Mouse (Mus musculus) retina, postnatal 1 day (tissue): ENCODE results near the gene Catip.
A peak's percentile ranks its signal among the peaks of the same experiment; 100 is the strongest.

Experiments used
- DNase-seq: peaks from one replicate; pipeline ENCODE4 v3.0.0-alpha.2; 2012

Gene Catip

GRCm38 (mm10) chr1:74404206-74404605 is 42.3 kb downstream of the Catip start:
- no peak for DNase-seq

GRCm38 (mm10) chr1:74408589-74409504 is 46.9 kb downstream of the Catip start, which contains the start of gene Vil1:
TSS of gene Vil1 (plus strand) at chr1:74409376.
- DNase-seq = no peak

DNA sequence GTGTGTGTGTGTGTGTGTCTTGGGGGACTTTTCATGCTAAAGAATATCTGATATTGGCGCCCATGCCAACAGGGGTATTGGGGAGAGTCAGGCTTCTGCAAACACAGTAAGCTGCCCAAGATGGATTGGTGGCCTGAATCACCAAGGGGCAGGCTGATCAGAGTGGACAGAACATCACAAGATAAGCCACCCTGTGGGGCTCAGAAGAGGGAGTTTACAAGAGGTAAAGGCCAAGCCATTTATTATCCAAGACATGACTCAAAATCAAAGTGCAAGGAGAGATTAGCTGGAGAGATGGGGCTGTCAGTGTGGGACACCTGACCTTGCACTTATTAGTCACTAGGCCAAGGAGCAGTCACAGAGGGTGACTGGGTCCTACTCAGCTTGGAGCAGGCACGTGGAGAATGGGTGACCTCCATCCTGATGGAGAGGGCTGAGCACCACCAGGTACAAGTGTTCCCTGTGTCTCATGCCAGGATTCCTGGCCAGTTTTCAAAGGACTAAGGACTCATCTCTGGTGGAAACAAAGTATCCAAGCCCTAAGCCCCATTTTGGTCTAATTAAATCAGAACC is 49.9 kb downstream of the Catip start:
- no peak for DNase-seq

DNA sequence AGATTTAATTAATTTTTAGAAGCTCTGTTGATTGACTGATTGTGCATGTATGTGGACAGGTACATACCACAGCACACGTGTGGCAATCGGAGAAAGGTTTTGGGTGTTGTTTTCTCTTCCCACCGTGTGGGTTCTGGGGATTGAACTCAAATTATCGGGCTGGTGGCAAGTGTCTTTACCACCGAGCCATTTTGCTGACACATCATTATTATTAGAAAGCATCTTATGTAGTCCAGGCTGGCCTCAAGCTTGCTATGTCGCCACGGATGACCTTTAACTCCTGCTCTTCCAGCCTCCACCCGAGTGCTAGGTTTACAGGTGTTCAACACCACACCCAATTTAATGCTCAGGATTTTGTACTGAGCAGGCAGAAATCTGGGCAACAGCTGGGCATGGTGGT is 50.8 kb downstream of the Catip start:
- DNase-seq = no peak

- peak; percentile 29 for DNase-seq
These were observed 53.2 kb downstream of the Catip start for GRCm38 (mm10) chr1:74415143-74415542.
